Mouse (Mus musculus): ENCODE measurements around the gene Tsga10ip.
"Not testable (repeated sequence)": the region's sequence is repeated elsewhere in the genome, so short reads cannot be mapped to it uniquely, and the experiment has no call there.

Gene Tsga10ip

DNA sequence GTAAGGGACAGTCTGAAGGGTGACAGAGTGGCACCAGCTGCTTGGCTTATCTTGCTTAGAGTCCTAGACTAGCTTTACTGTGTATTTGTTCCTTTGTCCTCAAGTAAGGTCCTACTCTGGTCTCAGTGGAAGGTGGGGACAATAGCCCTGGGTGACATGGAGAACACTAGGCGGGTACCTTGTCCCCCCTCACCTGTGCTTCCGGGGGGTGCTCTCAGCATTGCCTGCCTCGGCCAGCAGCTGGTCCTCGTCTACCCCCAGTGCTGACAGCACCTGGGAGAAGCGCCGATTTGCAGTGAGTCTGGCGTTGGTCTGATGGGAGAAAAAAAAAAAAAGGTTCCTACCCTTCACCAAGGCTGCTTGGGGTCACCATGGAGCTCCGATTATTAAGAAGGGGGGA is 11.9 kb downstream of the Tsga10ip start:
- no peak for DNase-seq (ENCODE audit: low spot score in 2 of 2)

- no peak for DNase-seq (ENCODE audit: low spot score in 2 of 2)
These were observed 12.7 kb downstream of the Tsga10ip start for GRCm38 (mm10) chr19:5389647-5390046.

DNA sequence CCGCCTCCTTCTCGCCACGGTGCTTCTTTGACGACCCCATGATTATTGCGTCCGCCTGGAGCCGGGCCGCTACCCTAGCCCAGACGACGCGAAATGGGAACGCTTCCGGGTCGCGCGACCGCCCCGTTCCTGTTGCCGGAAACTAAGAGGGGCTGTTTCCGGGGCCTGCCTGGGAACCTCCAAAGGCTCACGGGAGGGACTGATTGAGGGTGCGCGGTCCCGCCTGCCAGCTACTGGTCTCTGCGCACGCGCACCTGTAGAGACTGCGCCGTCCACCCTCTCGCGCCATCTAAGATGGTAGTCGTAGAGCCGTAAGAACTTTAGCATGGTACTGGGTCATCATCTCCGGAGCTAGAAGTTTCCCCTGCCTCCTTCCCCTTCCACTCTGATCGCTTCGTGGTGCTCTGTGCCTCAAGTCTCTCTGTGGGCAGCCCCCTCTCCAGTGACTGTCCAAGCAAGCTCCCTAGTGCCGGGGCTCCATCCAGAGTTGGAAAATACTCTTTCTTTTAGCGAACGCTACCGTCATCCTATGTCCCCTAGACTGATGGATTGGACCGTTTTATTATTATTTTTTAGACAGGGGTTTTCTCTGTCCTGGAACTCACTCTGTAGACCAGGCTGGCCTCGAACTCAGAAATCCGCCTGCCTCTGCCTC is 13.6 kb downstream of the Tsga10ip start, which contains the start of gene Sart1:
Gene Sart1 (minus strand): TSS at position 116 of the 655 bp plus-strand sequence.
- DNase-seq (ENCODE audit: low spot score in 2 of 2), result peak; percentile 90 to 94

GRCm38 (mm10) chr19:5388011-5388441 is 14.3 kb downstream of the Tsga10ip start:
- peak in 1 of 2 experiments; percentile 17 for DNase-seq (ENCODE audit: low spot score in 2 of 2)

GRCm38 (mm10) chr19:5384715-5385114 is 17.6 kb downstream of the Tsga10ip start:
- DNase-seq (ENCODE audit: low spot score in 2 of 2), result no peak

DNA sequence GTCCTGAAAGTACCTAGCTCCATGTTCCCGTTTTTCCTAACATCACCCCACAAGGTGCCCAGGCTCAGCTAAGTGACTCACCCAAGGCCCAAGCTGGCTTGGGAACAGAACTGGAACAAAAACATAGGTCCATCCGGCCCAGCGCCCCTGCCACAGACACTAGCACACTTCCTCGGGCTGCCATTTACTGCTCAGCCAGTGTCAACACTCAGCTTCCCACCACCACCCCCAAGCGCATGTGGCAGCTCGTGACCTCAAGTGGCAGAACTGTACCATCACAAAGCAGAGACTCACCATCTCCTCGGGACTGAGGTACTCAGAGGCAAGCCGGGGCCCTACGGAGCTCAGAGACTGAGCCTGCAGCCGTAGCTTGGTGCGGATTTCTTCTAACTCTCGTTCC is 19.0 kb downstream of the Tsga10ip start:
- no peak for DNase-seq (ENCODE audit: low spot score in 2 of 2)

- DNase-seq (ENCODE audit: low spot score in 2 of 2), result no peak
These were observed 24.9 kb downstream of the Tsga10ip start for GRCm38 (mm10) chr19:5377446-5377845.

- DNase-seq (ENCODE audit: low spot score in 2 of 2), result no peak
These were observed 27.6 kb downstream of the Tsga10ip start for GRCm38 (mm10) chr19:5374748-5375147.

GRCm38 (mm10) chr19:5374177-5374576 is 28.1 kb downstream of the Tsga10ip start:
- DNase-seq (ENCODE audit: low spot score in 2 of 2), result no peak

- DNase-seq (ENCODE audit: low spot score in 2 of 2), result no peak
These were observed 29.6 kb downstream of the Tsga10ip start for GRCm38 (mm10) chr19:5372724-5373123.

GRCm38 (mm10) chr19:5370932-5371331 is 31.4 kb downstream of the Tsga10ip start:
- no peak for DNase-seq (ENCODE audit: low spot score in 2 of 2)

DNA sequence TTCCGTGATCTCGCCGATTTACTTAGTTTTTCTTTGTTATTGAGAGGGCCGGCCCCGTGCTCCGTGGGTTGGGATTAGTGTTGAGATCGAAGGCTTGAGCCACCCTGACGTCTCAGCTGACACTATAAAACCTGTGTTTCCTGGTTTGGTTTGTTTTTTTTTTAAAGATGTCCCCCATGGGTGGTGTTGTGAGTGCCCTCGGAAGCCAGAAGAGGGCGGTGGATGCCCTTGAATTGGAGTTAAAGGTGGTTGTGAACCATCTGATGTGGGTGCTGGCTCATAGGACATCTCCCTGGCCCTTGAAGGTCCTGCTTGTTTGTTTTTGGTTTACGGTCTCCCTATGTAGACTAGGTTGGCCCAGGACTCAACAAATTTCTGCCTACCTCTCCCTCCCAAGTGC is 34.9 kb downstream of the Tsga10ip start:
- no peak for DNase-seq (ENCODE audit: low spot score in 2 of 2)

- DNase-seq (ENCODE audit: low spot score in 2 of 2), result no peak
These were observed 35.3 kb downstream of the Tsga10ip start, which contains the start of gene Banf1 for GRCm38 (mm10) chr19:5367053-5367359. Gene Banf1 (minus strand): TSS chr19:5367168.

DNA sequence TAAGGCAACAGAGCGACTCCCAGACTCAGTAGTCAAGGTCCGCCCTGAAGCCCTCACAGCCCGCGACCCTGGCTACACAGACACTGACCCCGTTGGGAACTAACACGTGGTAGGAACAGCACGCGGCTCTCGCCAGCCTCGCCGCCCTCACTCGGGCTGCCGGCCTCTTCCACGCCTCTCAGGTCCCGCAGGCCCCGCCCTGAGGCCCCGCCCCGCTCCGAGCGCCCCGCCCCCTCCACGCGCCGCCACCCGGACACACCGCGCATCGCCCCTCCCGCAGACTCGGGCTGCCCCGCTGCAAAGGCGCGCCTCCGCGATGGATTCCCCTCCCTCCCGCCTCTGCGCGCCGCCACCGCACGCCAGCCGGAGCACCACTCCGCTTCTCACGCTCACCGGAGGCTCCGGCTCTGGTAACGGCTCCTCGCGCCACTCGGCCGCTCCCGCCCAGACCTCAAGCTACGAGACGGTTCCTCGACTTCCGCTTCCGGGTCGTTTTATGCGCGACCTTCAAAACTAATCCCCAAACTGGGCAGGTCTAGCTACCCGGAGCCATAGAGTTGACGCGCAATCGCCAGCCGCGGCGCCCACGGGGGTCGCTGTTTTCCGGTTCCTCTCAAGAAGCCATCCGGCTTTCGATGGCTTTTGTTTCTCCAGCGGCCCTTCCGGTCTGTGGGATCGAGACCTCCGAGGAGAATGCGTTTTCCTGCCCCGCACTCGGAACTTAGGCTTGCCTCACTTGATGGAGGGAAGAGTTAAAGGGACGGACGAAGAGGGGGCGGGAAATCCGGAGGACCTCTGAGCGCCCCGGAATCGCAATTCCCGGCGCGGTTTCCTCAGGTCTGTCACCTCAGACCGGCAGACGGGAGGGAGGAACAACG is 35.9 kb downstream of the Tsga10ip start, which contains the start of gene Eif1ad:
Gene Eif1ad (plus strand): TSS at position 567 of the 878 bp plus-strand sequence.
- peak; percentile 88 to 96 for DNase-seq (ENCODE audit: low spot score in 2 of 2)

GRCm38 (mm10) chr19:5365751-5366150 is 36.6 kb downstream of the Tsga10ip start:
- DNase-seq (ENCODE audit: low spot score in 2 of 2), result no peak

DNA sequence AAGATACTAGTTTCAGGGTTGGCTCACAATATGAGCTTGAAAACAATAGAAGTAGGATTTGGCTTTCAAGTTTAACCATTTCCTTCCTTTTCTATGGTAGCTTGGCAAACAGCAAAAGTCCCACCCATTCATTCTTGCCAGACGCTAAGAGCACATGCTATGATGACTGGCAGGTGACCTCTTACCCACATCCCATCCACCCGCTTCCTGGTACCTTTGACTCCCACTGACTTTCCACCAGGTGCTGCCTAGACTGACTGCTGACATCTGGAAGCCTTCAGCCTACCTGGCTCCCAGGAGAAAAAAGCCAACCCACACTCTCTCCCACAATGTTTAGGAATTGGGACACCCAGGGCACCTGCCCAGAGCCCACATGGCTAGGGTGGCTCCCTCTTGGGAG is 38.2 kb downstream of the Tsga10ip start:
- DNase-seq (ENCODE audit: low spot score in 2 of 2), result no peak

DNA sequence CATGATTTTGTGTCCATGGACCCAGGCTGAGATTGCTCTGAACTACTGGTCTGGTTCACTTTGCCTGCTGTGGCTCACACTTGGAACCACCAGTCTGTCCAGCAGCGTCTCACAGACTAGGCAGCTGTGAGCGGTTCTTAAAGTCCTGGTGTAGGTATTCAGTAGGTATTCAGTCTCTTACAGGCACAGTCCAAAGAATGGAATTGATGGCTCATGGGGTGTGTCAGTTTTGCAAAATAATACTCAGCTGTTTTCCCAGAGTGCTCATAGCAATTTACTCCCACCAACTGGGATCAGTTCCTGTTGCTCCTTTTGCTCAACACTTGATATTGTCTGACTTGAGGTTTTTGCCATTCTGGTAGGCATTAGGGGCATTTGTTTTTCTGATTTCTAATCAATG is 40.1 kb downstream of the Tsga10ip start:
- no peak for DNase-seq (ENCODE audit: low spot score in 2 of 2)

- no peak for DNase-seq (ENCODE audit: low spot score in 2 of 2)
These were observed 46.2 kb downstream of the Tsga10ip start for GRCm38 (mm10) chr19:5356080-5356479.

GRCm38 (mm10) chr19:5353609-5354008 is 48.7 kb downstream of the Tsga10ip start:
- no peak for DNase-seq (ENCODE audit: low spot score in 2 of 2)

GRCm38 (mm10) chr19:5349502-5349873 is 52.8 kb downstream of the Tsga10ip start, which contains the start of gene Cst6:
Gene Cst6 (minus strand): TSS chr19:5349574.
- not testable (repeated sequence) for DNase-seq (ENCODE audit: low spot score in 2 of 2)

GRCm38 (mm10) chr19:5348526-5349501 is 53.5 kb downstream of the Tsga10ip start:
- peak in 1 of 2 experiments; percentile 24 for DNase-seq (ENCODE audit: low spot score in 2 of 2)

DNA sequence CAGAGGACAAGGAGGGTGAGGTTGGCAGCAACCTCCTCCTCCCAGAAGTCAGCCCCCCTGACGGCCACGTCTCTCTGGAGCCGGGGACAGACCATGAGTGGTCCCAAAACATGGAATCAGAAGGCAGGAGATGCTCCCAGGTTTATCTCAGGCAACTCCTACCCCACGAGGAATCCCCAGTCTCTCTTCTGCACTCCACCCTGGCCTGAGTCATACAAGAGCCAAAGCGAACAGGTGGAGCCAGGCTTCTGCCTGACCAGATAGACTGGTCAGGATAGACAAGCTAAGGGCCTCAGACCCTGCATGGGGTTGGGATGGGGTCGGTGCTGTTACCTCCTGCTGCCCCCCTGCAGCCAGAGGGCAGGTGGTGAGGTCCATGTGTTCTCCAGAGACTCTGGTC is 54.3 kb downstream of the Tsga10ip start:
- DNase-seq (ENCODE audit: low spot score in 2 of 2), result no peak
